Mouse (Mus musculus) stomach, postnatal 0 days (tissue): ENCODE data around the gene Rcc1.

Experiments used
- CTCF ChIP-seq: IDR thresholded peaks from 2 replicates; pipeline ENCODE4 v1.5.1; 2016; ENCODE audit warnings: antibody characterized with exemption, low read depth, mild to moderate bottlenecking, moderate library complexity
- EP300 ChIP-seq: optimal IDR thresholded peaks from 2 replicates; pipeline ENCODE3; 2016; ENCODE audit warnings: antibody characterized with exemption

- TF ChIP-seq CTCF (no peak), EP300 (no peak)
These were observed 44.1 kb downstream of the Rcc1 start for GRCm38 (mm10) chr4:132309140-132309848.
